Mouse (Mus musculus) telencephalon, adult 2 months (tissue): ENCODE measurements at regions not wholly inside any gene's neighbourhood (a gene's known extent, or its start where the extent isn't known, plus 50 kb on each side); places are given as distances from the start of the nearest gene placed in this dataset.

Source experiments
- DNase-seq: peaks from one replicate; pipeline ENCODE4 v3.0.0-alpha.2; 2011; ENCODE audit warnings: low read depth, low spot score

DNA sequence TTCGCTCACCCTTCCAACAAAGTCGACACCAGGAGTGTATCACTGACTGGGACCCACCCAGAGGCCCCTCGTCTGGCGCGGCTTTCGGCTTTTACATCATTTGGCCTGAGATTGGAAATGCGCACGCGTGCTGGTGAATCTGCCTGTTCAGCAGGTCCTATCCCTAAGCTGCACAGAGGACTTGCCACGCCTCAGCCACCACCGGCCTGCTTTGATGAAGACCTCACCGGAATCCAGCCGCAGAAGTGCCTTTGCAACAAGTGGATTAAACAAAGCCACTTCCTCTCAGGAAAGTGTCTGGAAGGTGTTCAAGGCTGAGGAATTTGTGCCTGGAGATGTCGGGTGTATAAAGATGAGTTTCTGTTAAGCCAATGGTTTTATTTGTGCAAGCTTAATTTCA, 143.3 kb upstream of the Zc3h12a start:
- DNase-seq, result no peak

GRCm38 (mm10) chr4:125266212-125266611, 138.6 kb upstream of the Zc3h12a start:
- DNase-seq, result no peak

- no peak for DNase-seq
Measured at GRCm38 (mm10) chr4:125265575-125265974, 137.9 kb upstream of the Zc3h12a start.

DNA sequence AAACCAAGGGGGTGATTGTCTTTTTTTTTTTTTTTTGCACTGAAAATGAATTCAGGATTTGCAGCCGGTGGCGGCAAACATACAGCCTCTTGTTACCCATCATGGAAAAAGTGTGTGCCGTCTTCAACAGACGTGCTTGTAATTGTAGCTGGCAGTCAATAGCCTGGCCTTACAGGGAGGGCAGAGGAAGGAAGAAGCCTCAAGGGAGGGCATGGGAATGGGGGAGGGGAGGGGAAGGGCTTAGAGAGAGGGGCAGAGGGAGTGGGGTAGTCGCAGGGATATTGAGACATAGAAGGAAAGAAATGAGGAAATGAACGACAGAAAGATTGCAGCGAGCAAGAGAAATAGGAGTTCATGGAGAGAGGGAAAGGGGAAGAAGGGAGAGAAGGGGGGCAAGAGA, 137.4 kb upstream of the Zc3h12a start:
- no peak for DNase-seq

DNA sequence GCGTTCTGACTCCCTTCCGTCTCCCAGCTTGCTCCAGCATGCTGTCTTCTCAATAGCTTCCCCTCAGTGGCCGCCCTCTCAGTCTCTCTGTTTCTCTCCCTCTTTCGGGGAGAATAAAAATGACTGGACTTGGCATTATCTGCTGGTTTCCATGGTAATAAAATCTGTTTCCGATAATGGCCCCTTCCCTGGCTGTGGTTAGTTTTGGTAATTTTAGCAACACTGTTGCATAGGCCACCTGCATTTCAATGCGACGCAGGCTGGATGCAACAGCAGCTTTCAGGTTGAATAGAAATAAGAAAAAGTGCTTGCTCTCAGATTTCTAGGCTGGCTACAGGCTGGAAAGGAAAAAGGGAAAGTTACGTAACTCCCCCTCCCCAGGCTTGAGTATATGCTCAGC, 133.9 kb upstream of the Zc3h12a start:
- DNase-seq, result no peak

GRCm38 (mm10) chr4:125259306-125259705, 131.7 kb upstream of the Zc3h12a start:
- DNase-seq, result no peak

DNA sequence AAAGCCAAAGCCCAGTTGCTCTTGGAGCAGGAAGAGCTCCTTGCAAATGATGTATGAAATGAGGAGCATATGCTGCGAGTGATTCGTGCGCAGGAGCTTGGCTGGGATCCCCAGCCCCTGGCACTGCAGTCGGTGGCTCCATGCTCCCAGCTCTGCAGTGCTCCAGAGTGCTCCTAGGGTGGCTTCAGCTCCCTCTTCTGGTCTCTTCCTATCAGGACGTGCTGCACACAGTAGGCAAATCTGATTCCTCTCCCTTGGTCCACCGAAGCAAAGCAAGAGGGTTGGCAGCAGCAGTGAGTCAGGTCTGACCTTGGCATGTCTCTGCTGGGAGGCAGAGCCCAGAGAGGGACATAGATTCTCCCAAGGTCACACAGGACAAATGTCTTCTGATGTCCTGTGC, 130.3 kb upstream of the Zc3h12a start:
- peak; percentile 40 for DNase-seq

DNA sequence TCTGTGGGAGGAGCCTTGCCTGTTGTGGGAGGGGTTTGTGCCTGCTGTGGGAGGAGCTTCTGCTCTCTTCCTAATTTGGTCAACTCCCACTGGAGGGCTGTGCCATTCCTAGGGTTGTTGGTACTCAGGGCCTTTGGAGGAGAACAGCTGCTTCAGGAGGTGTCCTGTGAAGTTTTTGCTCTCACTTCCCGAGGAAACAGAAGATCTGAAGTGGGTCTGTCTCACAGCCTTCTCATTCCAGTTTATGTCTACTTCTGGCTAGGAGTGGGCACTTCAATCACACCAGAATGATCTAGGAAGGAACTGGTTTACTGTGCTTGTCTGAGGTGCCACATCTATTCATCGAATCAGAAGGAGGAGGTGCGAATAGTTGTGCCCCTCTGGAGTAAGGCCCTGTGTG, 125.5 kb upstream of the Zc3h12a start:
- no peak for DNase-seq

DNA sequence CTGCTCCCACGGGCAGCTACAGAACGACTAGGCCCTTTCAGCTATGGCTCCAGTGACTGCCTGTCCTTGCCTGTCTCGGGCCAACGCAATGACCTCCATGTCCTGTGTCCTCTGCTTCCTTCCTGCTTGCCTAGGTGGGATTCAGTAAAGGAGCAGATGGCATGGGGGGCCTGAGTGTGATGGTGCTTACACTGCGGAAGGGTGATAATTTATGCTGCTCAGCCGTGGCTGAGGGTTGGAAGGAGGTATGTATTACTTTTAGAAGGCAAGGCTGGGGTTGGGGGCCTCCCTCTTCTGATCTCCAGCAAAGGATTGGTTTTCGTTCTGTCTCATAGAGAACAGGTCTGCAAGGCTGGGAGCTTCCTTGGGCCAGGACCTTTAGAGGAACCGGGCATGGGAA, 124.6 kb upstream of the Zc3h12a start:
- no peak for DNase-seq

GRCm38 (mm10) chr4:125249061-125249460, 121.4 kb upstream of the Zc3h12a start:
- DNase-seq, result peak; percentile 49

DNA sequence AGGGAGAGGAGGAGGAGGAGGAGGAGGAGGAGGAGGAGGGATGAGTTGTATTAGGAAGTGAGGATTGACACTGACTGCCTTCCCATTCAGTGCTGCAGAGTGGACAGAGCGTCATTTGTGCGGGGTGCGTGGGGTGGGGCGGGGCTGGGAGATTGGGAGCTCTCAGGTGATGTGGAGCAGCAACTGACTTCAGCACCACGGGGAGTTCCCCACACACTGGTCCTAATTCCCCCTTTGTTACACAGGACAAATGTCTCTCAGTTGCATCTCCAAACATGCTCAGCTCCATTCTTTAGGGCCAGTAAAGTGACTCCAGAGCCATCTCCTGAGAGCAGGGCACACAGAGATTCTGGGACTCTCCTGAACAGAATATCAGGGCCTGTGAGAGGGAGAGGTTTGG, 118.5 kb upstream of the Zc3h12a start:
- DNase-seq, result no peak

DNA sequence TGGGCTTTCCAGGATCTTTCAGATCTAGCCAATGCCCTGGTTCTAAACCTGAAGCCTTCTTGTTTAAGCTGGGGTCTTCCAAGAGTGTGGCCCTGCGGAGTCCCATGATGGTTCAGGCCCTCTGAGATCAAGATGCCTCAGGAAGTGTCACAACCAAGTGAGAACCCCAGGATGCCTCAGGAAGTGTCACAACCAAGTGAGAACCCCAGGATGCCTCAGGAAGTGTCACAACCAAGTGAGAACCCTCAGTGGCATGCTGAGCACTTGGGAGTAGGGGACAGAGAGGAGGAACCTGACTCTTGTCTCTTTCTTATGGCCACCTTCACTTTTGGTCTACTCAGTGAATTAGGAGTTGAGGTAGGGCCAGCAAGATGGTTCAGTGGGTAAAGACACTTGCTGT, 114.9 kb upstream of the Zc3h12a start:
- DNase-seq, result no peak

DNA sequence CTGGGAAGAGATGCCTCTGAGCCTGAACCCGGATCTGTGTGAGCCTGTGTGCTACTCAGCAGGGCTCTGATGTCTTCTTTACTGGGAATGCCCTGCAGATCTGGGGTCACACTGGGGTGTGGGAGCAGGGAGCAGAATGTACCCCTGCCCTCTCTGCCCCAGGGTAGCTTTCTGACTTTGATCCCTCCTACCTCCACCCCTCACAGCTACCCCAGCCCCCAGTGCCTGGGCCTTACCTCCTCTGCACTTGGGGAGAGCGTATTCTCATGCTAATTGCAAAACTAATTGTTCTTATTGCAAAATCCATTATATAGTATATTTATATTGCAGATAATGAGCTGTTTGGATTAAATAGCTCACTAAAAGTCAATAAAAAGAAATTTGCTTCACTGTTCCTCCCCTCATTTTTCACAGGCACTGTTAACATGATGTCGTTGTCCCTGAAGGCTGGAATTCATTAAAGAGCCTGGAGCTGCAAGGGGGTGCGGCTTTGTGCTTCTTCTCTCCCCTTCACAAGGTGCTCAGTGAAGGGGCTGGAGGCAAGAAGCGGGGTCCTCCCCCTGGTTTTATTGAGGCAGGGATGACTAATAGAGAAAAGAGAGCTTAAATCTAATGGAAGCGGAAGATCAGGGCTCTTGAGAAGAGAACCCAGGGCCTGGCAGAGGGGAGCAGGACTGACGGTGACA, 114.1 kb upstream of the Zc3h12a start:
- no peak for DNase-seq

- DNase-seq, result peak; percentile 32
Measured at GRCm38 (mm10) chr4:125231711-125232260, 104.1 kb upstream of the Zc3h12a start.

DNA sequence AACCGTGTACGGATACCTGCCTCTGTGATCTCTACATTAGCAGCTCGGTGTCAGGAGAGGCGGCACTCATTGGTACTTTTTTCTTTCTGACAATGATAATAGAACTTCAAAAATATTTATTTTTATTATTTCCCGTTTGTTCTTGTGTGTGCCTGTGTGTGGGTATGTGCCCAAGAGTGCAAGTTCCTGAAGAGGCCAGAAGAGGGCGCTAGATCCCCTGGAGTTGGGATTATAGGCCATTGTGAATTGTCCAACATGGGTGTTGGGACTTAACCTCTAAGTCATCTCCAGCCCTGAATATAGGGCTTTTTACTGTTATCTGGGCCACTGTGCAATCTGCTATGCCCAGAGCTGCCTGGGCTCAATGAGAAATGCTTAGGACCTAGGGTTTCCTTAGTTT, 99.6 kb upstream of the Zc3h12a start:
- DNase-seq, result no peak

- no peak for DNase-seq
Measured at GRCm38 (mm10) chr4:125222922-125223321, 95.3 kb upstream of the Zc3h12a start.

DNA sequence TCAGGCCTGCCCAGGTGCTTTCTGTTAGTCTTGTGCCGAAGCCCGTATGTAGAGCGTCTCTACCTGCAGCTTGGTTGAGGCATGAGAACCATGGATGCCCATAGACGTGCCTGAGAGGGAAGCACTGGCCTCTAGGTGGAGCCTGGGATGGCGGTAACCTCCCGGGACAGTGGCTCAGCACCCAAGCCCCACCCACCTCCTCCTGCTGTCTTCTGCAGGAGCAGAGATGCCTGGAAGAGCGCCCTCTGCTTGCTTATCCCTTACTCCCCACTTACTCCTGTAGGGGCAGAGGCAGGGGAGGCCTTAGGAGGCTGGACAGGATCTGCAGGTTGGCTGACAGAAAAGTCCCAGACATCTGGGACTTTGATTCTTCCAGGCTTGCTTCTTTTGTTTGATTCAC, 92.7 kb upstream of the Zc3h12a start:
- DNase-seq, result no peak

- no peak for DNase-seq
Measured at GRCm38 (mm10) chr4:125219209-125219608, 91.6 kb upstream of the Zc3h12a start.

DNA sequence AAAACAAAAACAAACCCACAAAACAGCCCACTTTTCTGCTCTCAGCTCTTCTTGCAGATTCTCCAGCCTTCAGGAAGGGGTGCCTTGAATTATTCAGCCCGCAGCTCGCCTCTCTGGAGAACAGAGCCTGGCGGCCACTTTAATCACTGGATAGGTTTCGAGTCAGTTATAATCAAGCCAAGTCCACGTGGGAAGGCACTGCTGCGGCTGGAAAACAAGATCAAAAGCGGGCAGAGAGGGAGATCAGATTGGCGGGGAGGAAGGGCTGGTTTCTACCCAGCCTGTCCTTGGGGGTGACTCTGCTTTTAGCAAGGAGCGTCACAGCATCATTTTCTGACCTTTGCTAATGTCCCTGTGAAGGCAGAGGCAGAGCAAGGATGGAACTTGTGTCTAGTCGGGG, 86.7 kb upstream of the Zc3h12a start:
- DNase-seq, result no peak

GRCm38 (mm10) chr4:125212176-125212530, 84.5 kb upstream of the Zc3h12a start:
- no peak for DNase-seq

- DNase-seq, result no peak
Measured at GRCm38 (mm10) chr4:125211459-125212175, 84.0 kb upstream of the Zc3h12a start.

GRCm38 (mm10) chr4:125210719-125211118, 83.1 kb upstream of the Zc3h12a start:
- DNase-seq, result no peak
